Mouse (Mus musculus) gastrocnemius, postnatal 10 days (tissue): ENCODE measurements around the gene Hbp1. TPM values are rescaled to one million over a fixed set of nuclear protein-coding genes. Genes with fewer than 3 reads are reported as not detected.

Experiments used
- DNase-seq: peaks from one replicate; pipeline ENCODE4 v3.0.0; 2021; ENCODE audit warnings: mixed read lengths
- total RNA-seq, 2 experiments: library from RNA; stranded (reverse); gene quantifications; 2 replicates each; pipeline ENCODE4 v1.2.3; 2021

Gene Hbp1
- total RNA-seq, 2 experiments from 2014 or later: 59.2 to 63.1 TPM

DNA sequence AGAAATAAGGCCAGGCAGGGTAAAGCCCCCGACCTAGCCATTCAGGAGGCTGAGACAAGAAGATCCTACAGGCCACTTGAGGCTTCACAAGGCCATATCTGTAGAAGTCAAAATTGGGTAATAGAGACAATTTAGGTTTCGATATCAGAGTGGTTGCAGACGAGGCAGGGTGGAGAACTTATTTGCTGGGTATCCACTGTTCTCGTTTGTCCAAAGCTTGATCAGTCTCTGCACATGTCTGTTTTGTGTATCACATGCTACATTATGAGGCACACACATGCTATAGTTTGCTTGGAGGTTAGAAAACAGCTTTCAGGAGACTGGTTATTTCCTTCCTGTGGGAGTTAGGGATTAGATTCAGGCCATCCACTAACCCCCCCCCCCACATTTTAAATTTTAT is 5.5 kb upstream of the Hbp1 start:
- no peak for DNase-seq

DNA sequence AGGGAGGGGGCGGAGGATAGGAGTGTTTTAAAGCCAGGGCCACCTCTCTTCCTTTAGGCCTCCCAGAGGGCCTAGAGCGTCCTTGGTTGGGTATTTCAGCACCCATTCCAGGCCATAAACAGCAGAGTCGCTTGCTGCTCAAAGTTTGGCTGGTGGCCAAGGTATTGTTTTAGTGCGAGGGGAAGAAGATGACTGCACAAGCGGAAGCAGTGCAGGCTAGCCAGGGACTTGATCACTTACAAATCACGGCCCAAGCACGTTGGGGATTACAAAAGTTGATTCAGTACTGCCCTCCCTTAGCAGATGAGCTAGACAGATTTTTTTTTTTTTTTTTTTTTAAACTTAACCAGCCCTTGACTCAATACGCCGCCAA is 310 bp upstream of the Hbp1 start:
- DNase-seq: peak; percentile 78

DNA sequence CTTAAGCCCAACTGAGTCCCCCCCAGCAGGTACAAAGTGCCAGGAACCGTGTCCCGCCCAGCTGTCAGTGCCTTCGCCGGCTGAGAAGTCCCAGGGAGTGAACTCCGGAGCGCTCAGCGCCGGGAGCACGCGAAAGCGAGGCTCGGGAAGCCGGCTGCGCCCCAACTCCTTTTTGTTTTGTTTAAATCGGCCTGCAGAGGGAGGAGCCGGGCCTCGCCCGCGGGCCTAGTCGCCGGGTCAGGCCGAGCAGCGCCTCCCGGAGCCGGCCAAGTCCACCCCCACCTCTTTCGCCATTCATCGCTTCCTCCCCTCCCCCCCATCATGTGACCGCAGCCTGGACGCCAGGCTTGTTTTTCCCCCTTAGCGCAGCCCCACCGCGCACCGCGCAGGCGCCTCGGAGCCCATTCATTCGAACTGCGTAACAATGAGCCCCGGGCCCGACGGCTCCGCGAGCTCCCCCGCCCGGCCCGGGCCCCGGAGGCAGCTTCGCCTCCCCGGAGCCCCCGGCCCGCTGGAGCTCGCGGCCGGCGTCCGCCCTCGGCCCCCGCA is 1.1 kb downstream of the Hbp1 start:
- peak; percentile 93 for DNase-seq

DNA sequence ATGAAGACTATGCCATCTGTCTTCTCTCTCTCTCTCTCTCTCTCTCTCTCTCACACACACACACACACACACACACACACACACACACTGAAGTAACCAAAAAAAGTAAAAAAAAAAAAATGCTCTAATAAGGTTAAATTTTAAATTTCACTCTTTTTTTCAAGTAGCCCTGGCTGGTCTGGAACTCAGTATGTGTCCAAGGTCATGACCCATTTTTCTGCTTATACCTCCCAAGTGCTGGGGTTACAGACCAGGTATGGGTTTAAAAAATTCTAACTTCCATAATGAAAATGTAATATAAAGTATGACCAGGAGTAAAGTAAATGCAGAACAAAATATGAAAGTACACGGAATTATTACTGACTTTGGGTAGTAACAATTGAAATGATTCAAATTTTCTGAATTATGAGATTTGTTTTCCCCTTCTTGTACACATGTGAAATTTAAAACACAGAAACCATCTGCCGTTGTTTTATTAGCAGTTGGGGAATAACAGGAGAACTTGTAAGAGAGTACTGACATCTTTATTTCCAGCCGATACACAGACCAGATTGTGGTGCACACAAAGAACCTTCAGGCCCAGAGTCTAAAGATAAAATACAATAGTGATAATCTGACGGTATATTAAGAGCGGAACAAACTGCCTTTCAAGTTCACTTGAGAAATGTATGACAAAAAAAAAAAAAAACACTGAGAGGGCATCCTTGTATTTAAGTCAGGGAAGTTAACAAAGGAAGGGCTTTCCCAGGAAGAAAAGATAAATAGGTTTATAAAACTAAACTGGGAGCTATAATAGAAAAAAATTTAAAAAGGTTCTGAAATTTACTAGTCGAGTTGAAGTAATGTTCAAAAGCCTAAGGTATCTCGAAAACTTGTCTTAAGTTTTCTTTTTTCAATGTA is 2.0 kb downstream of the Hbp1 start:
- no peak for DNase-seq

DNA sequence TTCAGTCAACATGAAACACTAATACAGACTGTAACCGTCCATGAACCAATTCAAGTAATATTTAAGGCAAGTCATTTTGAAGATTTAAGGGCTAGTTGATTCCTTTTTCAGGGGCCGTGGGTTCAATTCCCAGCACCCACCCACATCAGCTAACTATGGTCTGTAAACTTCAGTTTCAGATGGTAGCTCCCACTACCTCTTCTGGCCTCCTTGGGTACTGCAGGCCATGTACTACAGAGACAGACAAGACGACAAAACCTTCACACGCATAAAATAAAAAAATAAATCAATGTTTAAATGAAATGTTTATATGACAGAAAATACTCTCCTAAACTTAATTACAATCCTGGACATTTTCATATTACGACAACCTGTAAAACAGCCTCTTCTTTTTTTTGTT is 2.9 kb downstream of the Hbp1 start:
- no peak for DNase-seq

DNA sequence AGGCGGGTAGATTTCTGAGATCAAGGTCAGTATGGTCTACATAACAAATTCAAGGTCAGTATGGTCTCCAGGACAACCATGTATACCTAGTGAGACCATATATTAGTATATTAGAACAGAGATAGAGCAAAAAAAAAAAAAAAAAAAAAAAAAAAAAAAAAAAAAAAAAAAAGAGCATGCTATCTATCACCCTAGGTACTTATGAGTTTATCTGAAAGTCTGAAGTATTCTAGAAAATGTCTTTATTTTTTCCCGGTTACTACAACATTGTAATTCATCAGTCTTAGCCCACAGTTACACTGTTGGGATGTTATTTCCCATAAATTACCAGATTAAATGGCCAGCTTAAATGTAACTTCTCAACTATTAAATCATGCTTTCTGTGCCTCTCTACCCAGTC is 5.9 kb downstream of the Hbp1 start:
- DNase-seq: no peak

DNA sequence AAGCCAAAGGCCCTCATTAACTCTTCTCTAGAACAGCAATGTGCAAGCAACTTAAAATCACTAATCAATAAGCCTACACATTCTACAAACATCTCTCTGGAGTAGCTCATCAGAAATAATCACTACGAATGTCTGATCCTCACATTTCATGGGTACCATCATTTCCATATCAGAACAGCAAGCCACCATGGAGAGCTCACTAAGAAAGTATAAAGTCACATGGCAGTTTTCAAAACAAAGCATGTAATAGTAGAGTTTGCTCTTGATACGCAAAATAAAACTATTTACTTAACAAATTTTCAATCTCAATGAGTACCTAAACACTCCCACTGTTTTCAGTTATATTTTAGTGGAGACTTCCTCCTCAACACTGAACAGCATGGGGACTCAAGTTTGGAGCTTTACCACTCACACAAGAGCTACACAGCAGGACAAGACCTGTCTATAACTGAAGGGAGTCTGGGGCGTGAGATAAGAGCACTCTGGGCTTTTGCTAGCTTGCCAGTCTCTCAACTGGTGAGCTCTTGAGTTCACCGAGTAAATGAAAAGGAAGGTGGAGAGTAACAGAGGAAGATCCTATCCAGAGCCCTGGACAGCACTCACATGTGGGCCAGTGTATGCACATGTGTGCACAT is 7.2 kb downstream of the Hbp1 start:
- no peak for DNase-seq

DNA sequence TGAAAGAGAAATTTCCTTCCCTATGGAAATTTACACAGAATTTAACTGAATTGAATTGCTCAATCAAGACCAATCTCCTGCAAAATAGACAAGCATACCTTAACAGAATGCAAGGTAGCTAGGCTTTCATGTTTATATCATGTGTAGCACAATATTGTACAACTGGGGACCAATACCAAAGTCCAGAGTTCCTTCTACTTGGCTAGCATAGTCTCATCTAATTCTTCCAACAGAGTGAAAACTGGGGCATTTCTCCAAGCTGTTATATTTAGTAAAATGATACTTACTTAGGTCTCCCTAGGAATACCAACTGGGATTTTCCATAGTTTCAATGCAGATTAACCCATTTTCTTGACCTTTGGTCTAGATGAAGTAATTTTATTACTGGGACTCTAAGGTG is 11.3 kb downstream of the Hbp1 start:
- no peak for DNase-seq

DNA sequence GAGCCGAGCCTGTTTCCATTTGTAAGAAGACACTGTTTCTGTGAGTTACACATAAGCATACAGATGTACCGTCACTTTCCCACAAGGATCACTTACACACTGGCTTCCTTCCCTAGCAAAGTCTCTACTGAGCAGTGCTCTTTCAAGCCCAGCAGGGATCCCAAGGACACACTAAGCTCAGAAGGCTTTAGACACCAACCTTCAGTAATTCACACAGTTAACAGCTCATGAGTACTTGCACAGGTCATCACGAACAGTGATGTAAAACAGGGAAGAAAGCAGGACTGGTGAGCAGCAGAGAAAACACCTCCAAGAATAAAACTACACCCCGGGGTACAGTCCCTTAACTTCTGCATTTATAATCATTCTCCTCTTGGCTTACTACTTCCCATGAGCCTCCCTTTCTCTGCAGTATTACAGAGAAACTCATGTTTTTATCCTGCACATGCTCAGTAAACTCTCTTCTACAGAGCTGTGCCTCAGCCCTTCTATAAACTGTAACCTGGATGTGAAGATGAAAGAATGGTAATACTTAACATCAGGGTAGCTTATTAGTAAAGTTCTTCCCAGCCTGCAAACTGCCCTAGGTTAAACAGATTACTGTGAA is 11.8 kb downstream of the Hbp1 start:
- no peak for DNase-seq

DNA sequence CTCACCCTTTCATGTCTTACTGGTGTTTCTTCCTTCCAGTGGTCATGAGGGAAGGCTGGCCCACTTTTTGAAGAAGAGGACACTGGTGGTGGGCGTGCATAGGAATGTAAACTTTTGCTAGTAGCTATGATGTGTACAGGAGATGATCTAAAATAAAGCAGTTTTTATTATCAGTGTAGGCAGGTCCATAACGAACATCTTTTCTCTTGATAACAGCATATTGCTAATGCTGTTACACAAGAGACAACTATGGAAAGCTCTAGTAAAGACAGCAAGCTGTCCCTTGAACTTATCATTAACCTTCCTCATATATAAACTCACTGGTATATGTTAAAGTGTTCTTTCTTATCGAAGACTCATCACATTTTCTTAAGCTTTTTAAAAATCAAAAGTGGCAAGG is 12.7 kb downstream of the Hbp1 start:
- DNase-seq: no peak

DNA sequence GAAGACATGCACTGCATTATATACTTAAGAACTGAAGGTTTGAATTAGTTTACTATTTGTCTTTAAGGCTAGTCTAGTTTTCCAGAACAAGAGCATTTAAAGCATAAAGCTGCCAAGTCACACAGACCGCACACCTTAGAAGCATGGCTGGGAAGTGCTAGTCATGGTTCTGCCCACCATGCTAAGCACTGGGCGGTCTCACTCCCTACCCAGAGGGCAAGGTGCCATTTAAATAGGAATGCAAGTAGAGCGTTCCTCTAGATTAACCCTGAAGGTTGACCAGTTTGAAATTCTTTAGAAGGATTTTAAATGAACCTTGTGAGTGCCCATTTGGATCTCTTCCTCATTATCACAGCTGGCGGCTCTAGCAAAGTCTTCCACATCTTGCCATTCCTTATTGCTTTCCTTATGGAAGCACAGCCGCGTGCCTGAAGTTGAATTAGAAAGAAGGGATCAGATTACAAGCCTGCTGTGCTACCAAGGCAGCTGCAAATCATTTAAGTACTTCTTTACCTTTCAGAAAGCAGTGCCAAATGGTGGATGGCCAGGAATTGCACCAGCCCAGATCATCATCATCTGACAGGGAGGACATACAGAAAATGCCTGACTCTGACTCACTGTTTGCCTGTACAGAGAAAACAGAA is 13.6 kb downstream of the Hbp1 start:
- DNase-seq: no peak

DNA sequence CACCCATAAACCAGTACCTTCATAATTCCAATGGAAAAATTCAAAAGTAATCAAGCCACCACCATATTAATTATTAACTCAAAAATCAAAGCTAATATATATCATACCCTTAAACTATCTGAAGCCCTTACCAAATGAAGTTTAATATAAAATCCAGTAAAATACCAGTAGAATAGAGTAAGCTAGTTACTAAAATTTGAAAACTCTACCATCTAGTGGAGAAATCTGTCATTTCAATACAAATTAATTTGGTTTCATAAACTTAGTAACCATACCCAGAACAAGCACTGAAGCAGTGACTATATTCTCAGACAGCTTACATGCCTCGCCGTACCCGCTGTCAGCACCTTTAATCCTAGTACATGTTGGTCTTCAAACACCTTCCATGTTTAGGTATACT is 18.5 kb downstream of the Hbp1 start:
- DNase-seq: no peak

DNA sequence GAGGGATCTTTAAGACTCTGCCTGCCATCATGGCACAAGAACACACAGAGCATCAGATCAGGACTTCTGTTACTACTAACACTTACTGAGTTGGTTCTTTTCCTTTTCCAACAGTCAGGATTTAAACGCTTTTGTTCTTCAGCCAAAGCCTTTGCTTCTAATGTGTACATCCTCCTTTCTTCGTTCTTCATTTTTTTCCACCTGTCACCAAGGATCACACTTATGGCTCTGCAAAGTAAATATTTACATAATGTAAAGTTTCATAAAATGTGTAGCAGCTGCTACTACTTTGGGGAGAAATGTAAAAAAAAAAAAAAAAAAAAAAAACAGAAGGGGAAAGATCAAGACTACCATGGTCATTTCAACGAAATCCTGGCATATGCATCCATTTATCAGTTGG is 21.8 kb downstream of the Hbp1 start:
- no peak for DNase-seq

DNA sequence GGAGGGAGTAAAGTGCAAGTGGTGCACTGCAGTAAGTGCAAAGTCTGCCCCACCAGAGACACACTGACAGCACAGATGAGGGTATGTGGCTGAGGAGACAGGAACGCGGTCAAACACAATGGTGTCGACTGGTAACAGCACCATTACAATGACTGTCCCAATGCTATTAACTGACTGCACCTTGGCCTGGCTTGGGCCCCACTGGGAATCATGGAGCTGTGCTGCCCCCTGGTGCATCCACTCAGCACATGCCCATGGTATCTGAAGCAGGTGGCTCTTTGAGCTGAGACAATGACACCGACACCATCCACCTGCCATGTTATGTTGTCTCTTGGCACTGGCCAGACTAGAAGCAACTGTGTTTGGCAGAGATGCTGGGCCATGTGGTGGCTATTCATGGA is 23.7 kb downstream of the Hbp1 start:
- peak; percentile 79 for DNase-seq

DNA sequence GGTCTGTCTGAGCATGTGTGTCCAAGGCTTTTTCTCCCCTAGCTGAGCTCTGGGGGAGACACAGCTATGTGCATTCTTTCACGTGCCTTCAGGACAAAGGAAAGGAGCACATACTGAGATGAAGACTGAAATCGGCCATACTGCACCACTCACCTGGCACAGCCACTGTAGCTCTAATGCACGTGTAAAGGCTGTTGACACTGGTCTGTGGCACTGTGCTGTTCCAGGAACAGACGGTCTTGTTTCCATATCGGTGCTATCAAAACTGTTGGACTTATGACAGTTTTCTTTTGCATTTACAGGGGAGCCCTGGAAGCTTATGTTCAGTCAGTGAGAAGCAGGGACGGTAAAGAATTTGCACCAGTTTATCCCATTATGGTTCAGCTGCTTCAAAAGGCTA is 25.0 kb downstream of the Hbp1 start:
- no peak for DNase-seq

DNA sequence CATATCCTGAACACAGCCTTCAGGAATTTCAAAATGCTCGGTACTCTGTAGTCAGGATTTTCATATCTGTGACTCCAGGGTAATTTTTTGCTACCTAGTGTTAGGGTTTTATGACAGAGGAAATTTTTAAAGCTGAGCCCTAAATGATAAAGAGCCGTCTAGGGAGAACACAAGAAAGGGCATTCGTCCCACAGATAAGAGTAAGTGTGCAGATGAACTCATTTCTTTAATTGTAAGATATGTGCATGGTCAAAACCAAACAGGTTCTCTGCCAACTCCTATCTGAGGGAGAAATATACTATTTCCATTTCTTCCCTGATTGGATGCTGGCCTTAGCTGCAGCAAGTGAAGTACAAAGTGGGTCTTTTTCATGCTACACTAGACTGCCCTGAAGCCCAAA is 26.2 kb downstream of the Hbp1 start:
- DNase-seq: no peak

DNA sequence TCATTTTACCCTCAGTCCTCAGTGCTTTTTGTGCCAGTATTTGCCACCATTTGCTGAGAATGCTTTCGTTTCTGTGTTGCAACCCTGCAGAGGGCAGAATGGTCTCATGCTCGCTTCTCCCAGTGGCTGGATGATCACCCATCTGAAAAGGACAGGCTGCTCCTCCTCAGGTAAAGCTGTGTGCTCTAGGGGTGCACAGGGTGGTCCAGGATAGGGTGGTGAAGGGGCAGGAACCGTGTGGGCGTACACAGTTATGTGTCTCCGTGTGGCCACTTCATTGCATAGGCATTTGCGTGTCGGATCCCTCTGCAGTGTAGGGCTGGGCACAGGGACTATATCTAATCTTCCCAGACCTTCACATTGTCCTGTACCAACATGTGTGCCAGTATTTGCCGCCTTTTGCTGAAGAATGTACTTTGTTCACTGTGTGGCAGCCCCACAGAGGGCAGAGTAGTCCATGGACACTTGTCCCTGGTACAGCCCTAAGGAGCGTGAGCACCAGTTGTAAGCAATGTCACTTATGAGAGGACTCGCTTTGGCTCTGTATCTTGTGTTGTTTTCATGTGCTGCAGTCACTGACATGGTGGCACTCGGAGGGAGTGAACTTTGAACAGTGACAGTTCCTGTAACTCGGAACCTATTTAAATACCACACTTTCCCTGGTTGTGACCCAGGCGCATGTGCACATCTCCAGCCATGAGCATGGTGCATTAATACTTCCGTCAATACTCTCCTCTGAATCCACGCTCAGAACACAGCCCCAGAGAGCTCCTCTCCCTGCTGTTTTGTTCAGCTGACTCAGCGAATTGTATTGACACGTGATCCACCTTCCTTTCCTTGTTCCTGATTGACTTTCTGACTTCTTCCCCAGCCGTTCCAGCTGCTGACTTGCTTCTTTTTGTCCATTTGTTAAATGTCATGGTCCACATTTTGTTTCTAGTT is 29.6 kb downstream of the Hbp1 start:
- DNase-seq: no peak

DNA sequence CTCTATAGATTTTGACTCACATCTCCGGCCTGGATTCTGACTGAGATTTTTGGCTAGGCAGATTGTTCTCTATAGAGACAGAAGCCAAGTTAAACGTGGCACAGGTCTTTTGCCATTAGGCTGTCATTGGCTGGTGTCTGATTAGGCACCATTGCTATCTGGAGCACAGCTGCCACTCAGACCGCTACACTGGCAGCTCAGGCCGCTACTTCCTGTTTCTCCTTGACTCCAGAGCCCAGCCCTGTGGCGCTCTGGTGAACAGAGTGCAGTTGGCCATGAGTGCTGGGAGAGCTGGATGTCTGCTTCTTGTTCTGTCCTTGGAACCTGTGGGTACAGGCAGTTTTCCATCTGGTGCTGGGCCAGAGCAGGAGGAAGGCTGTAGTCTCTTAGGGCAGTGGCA is 33.1 kb downstream of the Hbp1 start:
- peak; percentile 60 for DNase-seq

DNA sequence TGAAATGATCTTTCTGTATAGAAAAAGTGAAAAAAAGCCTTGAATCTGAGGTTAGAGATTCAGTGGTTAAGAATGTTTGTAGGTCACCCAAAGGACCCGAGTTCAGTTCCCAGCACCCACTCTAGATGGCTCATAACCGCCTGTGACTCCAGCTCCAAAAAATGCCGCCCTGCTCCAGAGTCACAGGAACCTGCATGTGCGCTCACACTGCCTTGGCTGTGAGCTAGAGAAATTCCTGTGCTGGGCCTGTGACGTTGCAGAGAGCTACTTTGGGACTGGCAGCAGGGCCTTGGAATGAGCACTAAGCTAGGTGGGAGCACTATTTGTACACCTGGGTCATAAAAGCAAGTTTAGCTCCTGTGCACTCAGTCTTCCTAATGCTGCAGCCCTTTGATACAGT is 33.6 kb downstream of the Hbp1 start:
- no peak for DNase-seq

DNA sequence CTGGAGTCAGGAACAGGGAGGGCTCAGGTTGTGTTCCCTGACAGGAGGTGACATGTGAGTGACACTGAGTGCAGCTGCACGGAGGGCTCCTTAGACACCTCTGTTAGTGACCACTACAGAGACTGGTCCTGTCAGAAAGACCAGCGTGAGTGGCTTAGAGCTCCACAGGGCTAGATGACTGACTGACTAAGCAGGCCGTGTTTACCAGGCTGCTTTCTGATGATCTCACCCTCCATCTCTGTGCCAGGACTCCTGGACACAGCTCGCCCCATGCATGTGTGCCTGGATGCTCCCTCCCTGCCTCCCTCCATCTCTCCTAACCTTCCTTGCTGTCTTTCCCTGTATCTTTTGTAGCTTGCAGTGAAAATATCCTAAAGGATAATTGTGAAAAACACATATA is 36.7 kb downstream of the Hbp1 start:
- peak; percentile 20 for DNase-seq

DNA sequence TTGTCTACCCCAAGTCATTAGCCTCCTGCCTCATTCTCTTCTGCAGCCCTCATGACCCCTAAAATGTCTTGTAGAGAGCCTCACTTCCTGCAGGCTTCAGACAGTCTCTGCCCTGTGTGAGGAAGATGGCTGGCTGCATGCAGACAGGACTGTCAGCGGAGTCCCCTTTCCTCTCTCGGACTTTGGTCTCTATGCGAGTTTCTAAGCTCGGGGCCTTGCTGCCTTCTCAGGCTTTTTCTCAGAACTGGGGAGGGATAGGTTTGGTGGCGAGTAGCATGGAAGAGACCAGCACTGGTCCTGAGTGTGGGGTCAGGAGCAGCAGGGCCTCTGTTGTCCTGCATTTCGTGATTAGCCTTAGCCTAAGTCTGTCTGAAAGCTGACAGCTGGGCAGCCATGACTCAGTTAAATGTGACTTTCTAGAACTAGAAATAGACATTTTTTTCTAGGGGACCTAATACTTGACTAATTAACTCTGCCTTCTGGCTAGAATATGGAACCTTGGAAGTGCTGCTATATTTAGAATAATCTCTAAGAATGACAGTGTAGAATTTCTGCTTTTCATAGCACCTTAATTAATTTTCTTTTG is 37.3 kb downstream of the Hbp1 start:
- DNase-seq: no peak
